ENCODE assay signal across 23 mouse cellular contexts in genomic region chr10:121549670-121550069, GRCm38 (mm10). TPM values are rescaled to one million over a fixed set of nuclear protein-coding genes. Genes with fewer than 3 reads are reported as not detected.
DNase-seq lines count a peak whose midpoint lies in the region; ATAC-seq and TF ChIP-seq lines count a peak whose summit lies in the region.
"Had no signal": no experiment of that assay in that cellular context is flagged by ENCODE, and none has a peak within 500 bp of the region (broad histone marks: within the 10 kb centered on the region; RNA-seq: fewer than 3 reads in every experiment).

No protein-coding gene starts in this region.

- no peak for TF ChIP-seq RAD21 in CH12.LX (IDR thresholded peaks at IDR 0.05; ENCODE audit: low read depth, low read length)

- no peak for TF ChIP-seq POLR2A in CH12.LX (IDR thresholded peaks at IDR 0.05; ENCODE audit: low read depth, low read length)

- no peak overlapping the region for H3K9ac ChIP-seq in CH12.LX (ENCODE audit: insufficient read depth, low read depth)
- H3K9ac ChIP-seq: embryonic facial prominence, embryonic 12.5 days; forebrain, embryonic 13.5 days; forebrain, embryonic 15.5 days; forebrain, postnatal 0 days had no signal

- intact Hi-C loops in heart, postnatal 36 days (cut with DNase I): no loop called here

- no peak overlapping the region for H3K4me2 ChIP-seq in CH12.LX (ENCODE audit: insufficient read depth, low read depth, poor library complexity, severe bottlenecking)
- H3K4me2 ChIP-seq: embryonic facial prominence, embryonic 12.5 days; forebrain, embryonic 13.5 days; forebrain, embryonic 15.5 days had no signal

- TF ChIP-seq EP300 in CH12.LX (IDR thresholded peaks at IDR 0.05; ENCODE audit: low read length): no peak

- no peak for TF ChIP-seq CTCF in CH12.LX (conservative IDR thresholded peaks at IDR 0.05 in 1 of 2, IDR thresholded peaks at IDR 0.05 in 1 of 2; ENCODE audit: low read depth in 2 of 2, low read length in 2 of 2)

- H3K4me3 ChIP-seq in CH12.LX (replicated peaks in 1 of 3; ENCODE audit: low read depth in 2 of 3, low read length in 2 of 3, poor library complexity in 1 of 3): no peak overlapping the region
- H3K4me3 ChIP-seq: embryonic facial prominence, embryonic 10.5 days; embryonic facial prominence, embryonic 12.5 days; forebrain, embryonic 13.5 days; forebrain, embryonic 15.5 days had no signal

- peak; percentile 67 for DNase-seq in CH12.LX (ENCODE audit: extremely low read depth)
- DNase-seq in splenic B cell, adult 2 months (ENCODE audit: low read depth, low spot score): peak; percentile 10
- DNase-seq in heart, postnatal 36 days: no peak
- DNase-seq in right cerebral cortex, postnatal 4 days: no peak
- DNase-seq in thymus, postnatal 14 days: no peak
- DNase-seq: adrenal gland, adult 8-10 months; adrenal gland, postnatal 14 days; adrenal gland, postnatal 36 days; cerebellum, adult 11-12 months; cerebellum, adult 8-10 months; cerebellum, adult 9-11 months; cerebellum, postnatal 14 days; cerebellum, postnatal 36 days; forebrain, postnatal 0 days had no signal

- in situ Hi-C loops in CH12.LX (cut with MboI; ENCODE audit: low pct_ligation_motif_present, low pct_unique_long_range_greater_than_20kb, low sequenced_read_pairs): no loop called here

- H3K27me3 ChIP-seq in CH12.LX (replicated peaks): no peaks in the 10 kb centered on the region
- no peaks in the 10 kb centered on the region for H3K27me3 ChIP-seq in splenic B cell, adult 2 months (ENCODE audit: control insufficient read depth, insufficient read depth, low read length, poor library complexity, severe bottlenecking)
- H3K27me3 ChIP-seq: embryonic facial prominence, embryonic 12.5 days; forebrain, embryonic 13.5 days; forebrain, embryonic 15.5 days; Patski had no signal

- H3K4me1 ChIP-seq in CH12.LX (ENCODE audit: control insufficient read depth in 1 of 2, insufficient read depth in 2 of 2): peaks cover 0 to 30% of the 10 kb centered on the region in 2 experiments; a peak in 2 of 4 replicates
- H3K4me1 ChIP-seq: embryonic facial prominence, embryonic 12.5 days; forebrain, embryonic 13.5 days; forebrain, embryonic 15.5 days had no signal

- H3K27ac ChIP-seq in CH12.LX (ENCODE audit: insufficient read depth, low read depth): no peak overlapping the region
- H3K27ac ChIP-seq: embryonic facial prominence, embryonic 10.5 days; embryonic facial prominence, embryonic 12.5 days; forebrain, embryonic 13.5 days; forebrain, embryonic 15.5 days had no signal

- peak; percentile 76 for ATAC-seq in common myeloid progenitor, adult 5-6 weeks (replicated peaks; ENCODE audit: low read depth, poor library complexity, severe bottlenecking)
- peak; percentile 62 for ATAC-seq in megakaryocyte, adult 5-6 weeks (ENCODE audit: poor library complexity, severe bottlenecking)
- ATAC-seq: activated CD4-positive, CD25-positive, alpha-beta regulatory T cell, adult 4 months; forebrain, embryonic 13.5 days; forebrain, embryonic 15.5 days; forebrain, postnatal 0 days; Patski had no signal

- dilution Hi-C loops in CH12.LX (cut with MboI; ENCODE audit: extremely low pct_ligation_motif_present, extremely low pct_unique_long_range_greater_than_20kb, low sequenced_read_pairs): no loop called here

- H3K79me2 ChIP-seq in CH12.LX (replicated peaks; ENCODE audit: control insufficient read depth, extremely low read depth, insufficient read depth, poor library complexity, severe bottlenecking): no peaks in the 10 kb centered on the region

- no peaks in the 10 kb centered on the region for H3K9me3 ChIP-seq in CH12.LX (replicated peaks; ENCODE audit: low read length)
- H3K9me3 ChIP-seq: embryonic facial prominence, embryonic 10.5 days; embryonic facial prominence, embryonic 12.5 days; forebrain, embryonic 13.5 days; forebrain, embryonic 15.5 days; G1E had no signal

- peaks cover 67 to 93% of the 10 kb centered on the region in 2 experiments for H3K36me3 ChIP-seq in CH12.LX (replicated peaks in 1 of 2; ENCODE audit: control insufficient read depth in 1 of 2, insufficient read depth in 1 of 2, low read length in 1 of 2)
- peaks cover 24% of the 10 kb centered on the region for H3K36me3 ChIP-seq in splenic B cell, adult 2 months (ENCODE audit: control insufficient read depth, insufficient read depth, low read length, poor library complexity, severe bottlenecking)

TF ChIP-seq in CH12.LX, 34 proteins besides CTCF, POLR2A, EP300 and RAD21:
- TF ChIP-seq ZC3H11A (IDR thresholded peaks at IDR 0.05; ENCODE audit: low read depth, low read length) (no peak), MAX (IDR thresholded peaks at IDR 0.05; ENCODE audit: low read length) (peak; percentile 37; the same call in 1 of the 2 replicates), TCF12 (IDR thresholded peaks at IDR 0.05; ENCODE audit: low read depth, low read length) (no peak), MAZ (IDR thresholded peaks at IDR 0.05; ENCODE audit: low read depth, low read length) (no peak)

RNA-seq across cellular contexts. Expression of gene Tbk1, which starts 36.9 kb away (rescaled TPM):
- total RNA-seq in CH12.LX (2012; rRNA removed) (29.5 and 32.4 TPM in 2 replicates), CH12.LX (2014; rRNA removed) (46.0 and 49.5 TPM in 2 replicates)
- polyA plus RNA-seq in CH12.LX (2012; ENCODE audit: insufficient read length, low read depth): 44.0 and 45.6 TPM in 2 replicates
- total RNA-seq in common myeloid progenitor, adult 5-6 weeks (2017): 44.6 and 73.4 TPM in 2 replicates
- total RNA-seq in megakaryocyte, adult 5-6 weeks (2015): 41.2 and 43.3 TPM in 2 replicates
- total RNA-seq in megakaryocyte, adult 5-6 weeks (2017): 91.2 and 91.3 TPM in 2 replicates
- 10 to 100 TPM; 19.3 to 23.9 TPM for total RNA-seq in heart, postnatal 36 days (2021)

Comparison
In these comparisons a context has a peak if more than half of its experiments do, and no peak if none do; other contexts are left out.
1. DNase-seq: peak in CH12.LX (single experiment) and splenic B cell, adult 2 months (single experiment); none in heart, postnatal 36 days (0 of 2), right cerebral cortex, postnatal 4 days (single experiment) and thymus, postnatal 14 days (single experiment).